Mouse (Mus musculus) liver, embryonic 13.5 days (tissue): ENCODE results near the gene Ltf. TPM values are rescaled to one million over a fixed set of nuclear protein-coding genes. Genes with fewer than 3 reads are reported as not detected.

Experiments
- ATAC-seq: fragments of 200-750 bp; cut with Nextera tagmentation; 2 replicates; pipeline ENCODE4 v1.8.0; 2017; ENCODE audit warnings: low read depth, mild to moderate bottlenecking, moderate number of reproducible peaks, moderate library complexity
- DNase-seq: peaks from one replicate; pipeline ENCODE4 v3.0.0; 2022
- H3K27ac ChIP-seq: fragments of 300-500 bp; sonication (generic); 2 replicates; pipeline ENCODE4 v1.5.1; 2015; ENCODE audit warnings: moderate library complexity, mild to moderate bottlenecking, inconsistent platforms
- H3K27me3 ChIP-seq: fragments of 300-500 bp; sonication (generic); 2 replicates; pipeline ENCODE4 v1.6.1; 2015; ENCODE audit warnings: mild to moderate bottlenecking, inconsistent platforms
- H3K36me3 ChIP-seq: fragments of 300-500 bp; sonication (generic); 2 replicates; pipeline ENCODE4 v1.6.1; 2015; ENCODE audit warnings: mild to moderate bottlenecking, inconsistent platforms
- H3K4me1 ChIP-seq: fragments of 300-500 bp; sonication (generic); replicated peaks from 2 replicates; pipeline ENCODE4 v1.6.1; 2015; ENCODE audit warnings: inconsistent platforms
- H3K4me2 ChIP-seq: fragments of 300-500 bp; sonication (generic); 2 replicates; pipeline ENCODE4 v1.6.1; 2015; ENCODE audit warnings: inconsistent platforms, mild to moderate bottlenecking, moderate library complexity
- H3K4me3 ChIP-seq: fragments of 300-500 bp; sonication (generic); replicated peaks from 2 replicates; pipeline ENCODE4 v1.5.1; 2015; ENCODE audit warnings: mild to moderate bottlenecking, inconsistent platforms
- H3K9ac ChIP-seq: fragments of 300-500 bp; sonication (generic); 2 replicates; pipeline ENCODE4 v1.6.1; 2015; ENCODE audit warnings: mild to moderate bottlenecking, inconsistent platforms
- H3K9me3 ChIP-seq: fragments of 300-500 bp; sonication (generic); replicated peaks from 2 replicates; pipeline ENCODE4 v1.6.1; 2016; ENCODE audit warnings: inconsistent platforms
- WGBS: fragments of 180-500 bp; shearing (Covaris S2); methylation state at CpG from one replicate; pipeline ENCODE4 v1.1.7; 2015; ENCODE audit not compliant: insufficient replicate concordance; 5-methylcytosine and 5-hydroxymethylcytosine counted together
- polyA plus RNA-seq: library from polyadenylated mRNA; unstranded; fragments of >200 nt; fragmentation: Nextera tagmentation; extraction: Ambion mirVana; gene quantifications from 2 replicates; pipeline ENCODE4 v1.2.1, GENCODE M21; 2015

Ltf gene
- polyA plus RNA-seq, 1 experiment from 2014 or later, result 17.7 TPM

DNA sequence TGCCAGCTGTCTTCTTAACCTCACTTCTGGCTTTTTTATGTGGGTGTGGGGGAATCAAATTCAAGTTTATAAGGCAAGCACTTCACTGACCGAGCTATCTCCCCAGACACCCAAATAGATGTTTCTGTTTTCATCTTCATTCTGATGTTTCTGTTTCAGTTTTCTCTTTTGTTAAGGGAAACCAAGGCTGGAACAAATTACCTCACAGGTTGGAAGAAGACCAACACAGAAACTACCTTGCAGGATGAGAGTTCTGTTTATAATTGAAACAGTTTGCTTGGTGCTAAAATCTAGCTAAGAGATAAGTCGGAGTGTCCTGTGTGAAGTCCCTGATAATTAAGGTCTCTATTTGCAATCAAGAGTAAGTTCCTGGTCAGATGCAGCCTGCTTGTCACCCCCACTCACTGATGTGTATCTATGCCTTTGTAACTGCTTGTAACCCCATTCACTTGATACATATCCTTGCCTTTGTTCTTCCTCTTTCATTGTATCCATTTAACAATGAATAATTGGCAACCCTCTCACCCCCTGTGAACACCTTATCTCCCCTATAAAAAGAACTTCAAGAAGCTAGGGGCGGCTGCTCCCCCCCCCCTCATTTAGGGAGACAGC is 68.0 kb downstream of the Ltf start:
- no peaks in the 10 kb centered on the region for H3K36me3 ChIP-seq
- H3K9me3 ChIP-seq, result no peaks in the 10 kb centered on the region
- no peak for DNase-seq
- no peak for ATAC-seq
- H3K9ac ChIP-seq, result no peak overlapping the region
- no peak overlapping the region for H3K4me3 ChIP-seq
- H3K27me3 ChIP-seq, result 0 out of 2 replicates have a peak, but pooled peaks cover 6% of the 10 kb centered on the region
- H3K4me1 ChIP-seq, result no peaks in the 10 kb centered on the region; the same call in 1 of the 2 replicates
- WGBS, result 27% methylated on average over 3 of the region's 3 CpGs
- no peak overlapping the region for H3K4me2 ChIP-seq
- no peak overlapping the region for H3K27ac ChIP-seq

DNA sequence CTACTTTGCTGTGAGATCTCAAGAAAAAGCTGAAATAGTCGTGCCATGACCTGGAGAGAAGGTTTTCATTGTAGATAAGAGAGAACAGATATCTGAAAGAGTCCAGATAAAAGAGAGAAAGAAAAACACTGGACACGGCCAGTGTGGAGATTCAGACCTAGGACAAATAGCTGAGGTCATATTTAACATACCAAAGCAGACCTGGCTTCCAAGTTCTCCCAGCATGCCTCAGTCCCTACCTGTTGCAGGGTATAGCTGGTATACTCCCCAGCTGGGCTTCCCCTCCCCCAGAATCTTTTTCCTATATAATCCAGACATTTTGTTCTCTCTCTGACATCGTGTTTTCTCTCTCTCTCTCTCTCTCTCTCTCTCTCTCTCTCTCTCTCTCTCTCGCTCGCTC is 68.9 kb downstream of the Ltf start:
- no peaks in the 10 kb centered on the region for H3K36me3 ChIP-seq
- H3K4me2 ChIP-seq, result no peak overlapping the region
- H3K4me3 ChIP-seq, result no peak overlapping the region
- ATAC-seq, result no peak
- H3K4me1 ChIP-seq, result no peaks in the 10 kb centered on the region; the same call in 1 of the 2 replicates
- DNase-seq, result no peak
- H3K27me3 ChIP-seq, result 0 out of 2 replicates have a peak, but pooled peaks cover 6% of the 10 kb centered on the region
- H3K9me3 ChIP-seq, result no peaks in the 10 kb centered on the region
- no peak overlapping the region for H3K9ac ChIP-seq
- 8% methylated on average over 5 of the region's 5 CpGs for WGBS
- no peak overlapping the region for H3K27ac ChIP-seq

DNA sequence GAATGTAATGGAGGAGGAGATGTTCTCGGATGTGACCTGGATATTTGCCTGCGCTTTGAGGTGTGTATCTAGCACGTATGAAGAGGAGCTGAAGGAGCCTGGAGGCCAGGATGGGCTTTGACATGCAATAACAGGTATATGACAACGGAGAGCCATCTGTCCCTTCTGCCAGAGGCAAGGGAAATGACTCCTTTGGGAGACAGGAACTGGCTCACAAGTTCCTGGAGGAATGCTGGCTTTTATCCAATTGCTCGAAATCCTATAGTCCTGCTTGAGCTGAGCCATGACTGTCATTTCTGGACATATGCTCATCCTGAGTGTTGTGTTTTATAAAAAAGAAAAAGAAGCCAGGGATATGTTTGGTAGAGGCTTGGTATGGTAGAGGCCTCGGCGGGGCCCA is 69.8 kb downstream of the Ltf start:
- Histone ChIP-seq H3K9ac (no peak overlapping the region), H3K27me3 (0 out of 2 replicates have a peak, but pooled peaks cover 6% of the 10 kb centered on the region), H3K9me3 (no peaks in the 10 kb centered on the region), H3K27ac (no peak overlapping the region), H3K4me2 (no peak overlapping the region), H3K36me3 (no peaks in the 10 kb centered on the region), H3K4me1 (no peaks in the 10 kb centered on the region; the same call in 1 of the 2 replicates), H3K4me3 (no peak overlapping the region)
- DNase-seq (no peak), ATAC-seq (no peak)
- 47% methylated on average over 7 of the region's 7 CpGs for WGBS

Other genes with a start within 250 kb of the Ltf start
- gene Prss42, start 221.1 kb upstream of the Ltf start, polyA plus RNA-seq, result not detected in 2 replicates
- not detected in 2 replicates for gene Prss44, start 205.3 kb upstream of the Ltf start, polyA plus RNA-seq
- not detected in 2 replicates for gene Prss43, start 192.6 kb upstream of the Ltf start, polyA plus RNA-seq
- not detected in 2 replicates for gene Prss45, start 184.7 kb upstream of the Ltf start, polyA plus RNA-seq
- not detected in 2 replicates for gene Prss46, start 174.8 kb upstream of the Ltf start, polyA plus RNA-seq
- 16.6 and 21.0 TPM in 2 replicates for gene Prss50, start 161.3 kb upstream of the Ltf start, polyA plus RNA-seq
- 1.6 and 1.7 TPM in 2 replicates for gene Als2cl, start 139.4 kb upstream of the Ltf start, polyA plus RNA-seq
- gene Tmie, start 139.2 kb upstream of the Ltf start, polyA plus RNA-seq, result 1.3 and 1.6 TPM in 2 replicates
- gene Fam240a, start 102.4 kb upstream of the Ltf start, polyA plus RNA-seq, result not detected in 2 replicates
- gene Tdgf1, start 73.1 kb upstream of the Ltf start, polyA plus RNA-seq, result not detected in 2 replicates
- gene Lrrc2, start 67.7 kb upstream of the Ltf start, polyA plus RNA-seq, result 0.29 and 0.49 TPM in 2 replicates
- gene Rtp3, start 28.7 kb upstream of the Ltf start, polyA plus RNA-seq, result 7.1 and 12.1 TPM in 2 replicates
- 12.6 and 16.5 TPM in 2 replicates for gene Ccrl2, start 38.2 kb downstream of the Ltf start, polyA plus RNA-seq
- gene Lrrfip2, start 98.3 kb downstream of the Ltf start, polyA plus RNA-seq, result 20.8 and 25.2 TPM in 2 replicates